Mouse (Mus musculus): Measurements from ENCODE around the gene Crb2.

The Crb2 gene

GRCm38 (mm10) chr2:37802610-37803212, 26.7 kb downstream of the Crb2 start:
- peak; percentile 69 for DNase-seq

DNA sequence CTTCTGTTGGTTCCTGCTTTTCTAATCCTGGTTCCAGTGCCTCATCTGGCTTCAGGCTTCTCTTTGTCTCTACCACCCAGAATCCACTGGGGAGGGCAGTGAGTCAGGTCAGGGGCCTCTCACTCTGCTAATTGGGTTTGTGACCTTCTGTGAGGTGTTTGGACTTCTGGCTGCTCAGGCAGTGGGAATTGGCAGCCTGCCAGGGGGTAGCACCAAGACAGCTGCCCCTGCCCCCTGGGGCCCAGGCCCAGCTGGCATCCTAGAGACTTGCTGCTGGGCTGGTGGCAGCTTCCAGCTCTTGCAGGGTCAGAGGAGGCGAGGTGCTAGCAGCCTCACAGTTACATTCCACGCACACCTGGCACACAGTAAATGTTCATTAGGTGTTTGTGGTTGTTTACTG, 35.6 kb downstream of the Crb2 start:
- no peak for DNase-seq

DNA sequence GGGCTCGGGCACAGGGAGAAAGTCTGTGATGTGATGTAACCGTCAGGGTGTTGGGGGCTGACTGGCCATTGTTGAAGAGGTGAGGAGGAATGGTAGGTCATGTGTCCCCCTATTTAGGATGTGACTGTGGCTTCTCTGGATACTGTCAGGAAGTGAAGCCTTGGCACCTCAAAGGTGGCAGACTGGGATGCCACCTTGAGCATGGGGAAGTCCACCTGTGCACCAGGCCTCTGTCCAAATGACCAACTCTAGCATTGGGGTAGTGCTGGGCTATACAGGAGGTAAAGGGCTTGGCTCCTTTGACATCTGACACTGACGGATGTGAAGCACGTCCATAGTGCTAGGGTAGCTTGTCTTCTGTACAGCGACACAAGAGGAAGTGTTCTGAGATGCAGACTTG, 36.4 kb downstream of the Crb2 start:
- no peak for DNase-seq

DNA sequence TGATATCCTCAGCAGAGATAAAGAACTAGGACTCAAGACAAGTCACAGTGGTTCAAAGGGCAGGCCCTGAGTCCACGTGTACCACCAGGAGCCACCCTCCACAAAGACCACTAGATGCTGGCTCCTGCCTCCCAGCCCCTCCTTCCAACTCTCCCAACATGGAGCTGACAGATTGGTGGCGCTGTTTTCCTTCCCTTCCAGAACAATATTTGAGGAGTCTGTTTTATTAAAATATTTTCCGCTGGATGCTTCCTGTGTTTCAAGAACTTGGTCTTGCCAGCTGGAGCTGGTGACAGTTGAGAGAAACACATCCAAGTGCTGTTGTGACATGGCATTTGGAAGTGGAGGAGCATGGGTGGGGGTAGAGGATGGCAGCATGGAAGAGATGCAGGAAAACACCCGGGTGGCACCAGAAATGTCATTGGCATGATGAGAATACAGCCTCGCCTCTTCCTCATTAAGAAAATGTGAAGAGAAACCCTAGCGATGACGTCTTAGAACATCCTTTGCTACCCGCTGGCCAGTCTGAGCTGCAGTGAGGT, 38.8 kb downstream of the Crb2 start:
- DNase-seq: peak; percentile 13

DNA sequence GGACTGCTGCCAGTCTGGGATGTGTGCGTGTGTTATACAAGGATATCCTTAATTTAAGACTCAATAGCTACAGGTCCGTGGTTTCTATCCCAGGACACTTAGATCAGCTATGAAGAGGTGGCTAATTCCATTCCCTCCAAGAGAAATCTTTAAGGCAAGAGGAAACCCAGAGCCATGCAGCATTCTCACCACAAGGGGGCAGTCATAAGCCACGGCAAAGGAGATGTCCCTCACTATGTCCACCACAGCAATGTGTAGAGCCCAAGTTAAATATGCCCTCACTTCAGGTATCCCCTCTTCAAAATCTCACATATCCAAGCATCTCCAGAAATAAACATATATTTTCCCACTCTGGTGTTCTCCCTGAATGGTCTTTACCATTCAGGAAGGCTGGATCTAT, 39.6 kb downstream of the Crb2 start:
- DNase-seq: peak; percentile 86

GRCm38 (mm10) chr2:37818761-37819525, 42.9 kb downstream of the Crb2 start:
- DNase-seq: no peak

- no peak for DNase-seq
These were observed 43.6 kb downstream of the Crb2 start for GRCm38 (mm10) chr2:37819526-37820152.

DNA sequence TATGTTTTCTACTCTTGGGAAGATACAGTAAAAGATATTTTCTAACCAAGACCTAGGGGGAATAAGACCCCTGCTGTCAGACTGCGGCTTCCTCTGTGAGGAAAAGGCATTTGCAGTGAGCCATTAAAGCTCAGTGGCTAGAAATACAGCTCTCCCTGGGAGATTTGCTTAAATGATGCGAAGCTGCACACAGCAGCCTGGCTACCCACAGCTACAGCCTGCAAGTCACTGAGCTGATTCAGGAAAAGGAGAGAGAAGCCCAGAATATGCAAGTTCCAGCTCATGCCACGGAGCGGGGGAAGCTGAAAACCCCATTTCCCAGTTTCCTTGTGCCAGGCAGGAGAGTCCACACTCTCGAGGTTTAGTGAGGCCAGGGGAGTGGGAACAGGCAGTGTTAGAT, 46.1 kb downstream of the Crb2 start:
- no peak for DNase-seq

- DNase-seq: no peak
These were observed 47.8 kb downstream of the Crb2 start for GRCm38 (mm10) chr2:37823826-37824225.

GRCm38 (mm10) chr2:37829758-37830275, 53.8 kb downstream of the Crb2 start:
- DNase-seq: no peak

GRCm38 (mm10) chr2:37832253-37832652, 56.2 kb downstream of the Crb2 start:
- DNase-seq: no peak

- DNase-seq: no peak
These were observed 60.9 kb downstream of the Crb2 start for GRCm38 (mm10) chr2:37836926-37837325.

GRCm38 (mm10) chr2:37837542-37837941, 61.5 kb downstream of the Crb2 start:
- no peak for DNase-seq

- no peak for DNase-seq
These were observed 62.3 kb downstream of the Crb2 start for GRCm38 (mm10) chr2:37838202-37838984.

GRCm38 (mm10) chr2:37839922-37840321, 63.9 kb downstream of the Crb2 start:
- DNase-seq: no peak

GRCm38 (mm10) chr2:37842151-37842569, 66.1 kb downstream of the Crb2 start:
- DNase-seq: no peak

DNA sequence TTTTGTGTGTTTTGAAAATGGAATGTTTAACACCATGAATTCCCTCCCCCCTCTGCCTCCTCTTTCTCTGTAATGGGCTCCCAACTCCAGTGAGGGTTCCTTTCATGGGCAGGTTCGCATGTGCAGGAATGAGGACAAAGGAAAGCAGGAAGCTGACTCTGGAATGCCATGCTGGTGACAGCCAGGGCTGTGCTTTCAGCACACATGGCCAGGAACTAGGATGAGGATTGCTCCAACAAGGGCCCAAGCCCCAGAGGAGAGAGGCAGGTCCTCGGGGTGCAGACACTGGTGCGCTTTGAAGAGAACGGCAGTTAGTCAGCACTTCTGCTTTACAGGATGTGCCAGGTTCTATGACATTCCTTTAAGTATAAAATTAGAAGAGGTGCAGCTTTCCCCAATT, 66.7 kb downstream of the Crb2 start:
- no peak for DNase-seq
